Mouse (Mus musculus): ENCODE measurements around the gene Mfap4.
A peak's percentile ranks its signal among the peaks of the same experiment; 100 is the strongest.

Gene Mfap4

DNA sequence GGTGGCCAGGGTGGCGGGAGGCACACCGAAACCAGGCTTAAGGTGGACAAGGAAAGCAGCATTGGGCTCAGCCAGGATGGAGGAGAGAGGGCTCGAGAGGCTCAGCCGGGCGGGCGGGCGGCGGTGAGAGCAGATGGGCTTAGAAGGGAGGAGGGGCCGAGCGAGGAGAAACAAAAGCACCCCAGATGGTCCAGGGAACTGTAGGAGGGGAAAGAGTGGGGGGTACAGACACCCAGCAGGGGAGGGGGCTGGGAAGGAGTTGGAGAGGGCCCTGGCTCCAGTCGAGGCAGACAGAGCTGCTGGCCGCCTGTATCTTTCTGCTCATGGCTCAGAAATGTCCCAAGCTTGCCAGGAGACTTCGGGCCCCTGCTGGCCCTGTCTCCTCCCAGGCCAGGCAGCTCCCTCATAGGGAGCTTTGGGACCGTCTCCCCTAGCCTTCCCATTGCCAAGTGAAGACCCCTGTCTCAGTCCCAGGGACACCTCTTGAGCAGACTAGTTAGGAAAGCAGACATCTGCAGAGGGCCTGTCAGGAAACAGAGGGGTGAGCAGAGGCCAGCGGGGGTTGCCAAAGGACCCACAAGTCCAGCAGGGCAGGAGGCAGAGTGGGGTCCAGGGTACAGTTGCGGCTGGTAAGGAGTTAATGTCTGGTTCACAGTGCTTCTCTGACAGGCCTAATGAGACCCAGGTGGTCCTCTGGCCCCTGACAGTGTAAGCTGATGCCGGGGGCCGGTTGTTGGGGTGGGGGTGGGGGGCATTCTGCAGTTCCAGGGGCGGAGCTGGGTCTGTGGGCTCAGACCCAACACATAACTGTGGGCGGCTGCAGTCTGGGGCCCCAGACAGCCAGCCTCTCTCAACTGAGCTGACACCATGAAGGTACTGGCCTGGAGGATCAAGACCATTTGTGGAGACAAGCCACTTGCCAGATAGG, at the start of gene Mfap4:
Gene Mfap4, plus strand, starts transcription at position 819 of the 928 bp plus-strand sequence.
- DNase-seq = no peak

DNA sequence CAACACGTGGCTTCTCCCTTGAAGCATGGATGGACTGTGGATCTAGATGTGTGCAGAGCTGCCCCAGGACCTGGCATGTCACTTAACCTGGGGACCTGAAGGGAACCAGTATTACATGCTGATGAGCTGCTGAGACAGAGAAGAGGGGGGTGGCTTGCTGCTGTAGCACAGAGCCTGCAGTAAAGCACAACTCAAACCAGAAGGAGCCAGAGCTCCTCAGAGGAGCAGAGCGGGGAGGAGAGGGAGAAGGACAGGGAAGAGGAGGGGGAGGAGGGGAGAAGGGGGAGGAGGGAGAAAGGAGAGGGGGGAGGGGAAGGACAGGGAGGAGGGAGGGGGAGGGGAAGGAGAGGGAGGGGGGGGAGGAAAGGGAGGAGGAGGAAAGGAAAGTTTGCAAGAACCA, 48.9 kb upstream of the Mfap4 start:
- no peak for DNase-seq

- no peak for DNase-seq
These were observed 46.1 kb upstream of the Mfap4 start for GRCm38 (mm10) chr11:61439170-61439569.

- DNase-seq = no peak
These were observed 44.8 kb upstream of the Mfap4 start for GRCm38 (mm10) chr11:61440416-61440815.

GRCm38 (mm10) chr11:61441670-61442069, 43.6 kb upstream of the Mfap4 start:
- DNase-seq = no peak

GRCm38 (mm10) chr11:61443807-61444206, 41.4 kb upstream of the Mfap4 start:
- no peak for DNase-seq

DNA sequence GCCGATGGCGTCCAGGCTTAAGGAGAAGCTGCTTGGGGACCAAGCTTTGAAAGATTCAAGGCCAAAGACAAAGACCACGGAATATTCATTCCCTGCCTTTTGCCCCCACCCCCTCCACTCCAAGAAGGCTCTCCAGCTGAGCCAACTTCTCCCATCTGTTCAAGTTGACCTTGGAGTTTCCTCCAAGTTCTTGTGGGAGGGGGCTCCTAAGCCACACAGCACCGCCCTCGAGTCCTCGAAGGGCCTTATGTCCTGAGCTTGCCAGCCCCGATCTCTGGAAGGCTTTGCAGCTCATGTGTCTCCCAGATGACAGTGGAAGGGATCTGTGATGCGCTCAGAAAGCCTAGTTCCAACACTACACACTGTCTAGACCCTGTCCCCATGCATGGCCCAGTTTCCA, 37.9 kb upstream of the Mfap4 start:
- no peak for DNase-seq

GRCm38 (mm10) chr11:61448041-61448440, 37.2 kb upstream of the Mfap4 start:
- peak in 1 of 2 experiments; percentile 32 for DNase-seq

- DNase-seq = no peak
These were observed 36.5 kb upstream of the Mfap4 start for GRCm38 (mm10) chr11:61448599-61449225.

- peak in 1 of 2 experiments; percentile 36 for DNase-seq
These were observed 35.5 kb upstream of the Mfap4 start for GRCm38 (mm10) chr11:61449499-61450292.

- peak in 1 of 2 experiments; percentile 12 for DNase-seq
These were observed 21.2 kb upstream of the Mfap4 start for GRCm38 (mm10) chr11:61464071-61464470.

DNA sequence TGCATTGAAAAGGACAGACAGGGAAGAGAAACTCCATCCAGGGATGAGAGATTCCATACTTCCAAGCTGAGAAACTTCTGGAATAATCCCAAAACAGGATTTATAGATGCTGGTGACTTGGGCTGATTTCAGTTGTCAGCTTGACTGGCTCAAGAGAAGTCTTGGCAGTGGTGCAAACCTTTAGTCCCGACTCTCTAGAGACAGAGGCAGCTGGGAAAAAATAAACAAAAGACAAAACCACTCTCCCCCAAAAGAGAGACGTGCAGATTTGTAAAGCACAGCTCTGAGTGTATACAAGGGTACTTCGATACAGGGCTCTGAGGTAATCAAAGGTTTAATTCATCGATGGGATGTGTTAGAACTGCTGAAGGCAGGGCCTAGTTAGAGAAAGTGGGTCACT, 19.8 kb upstream of the Mfap4 start:
- DNase-seq = no peak

GRCm38 (mm10) chr11:61468534-61468933, 16.7 kb upstream of the Mfap4 start:
- DNase-seq = no peak

DNA sequence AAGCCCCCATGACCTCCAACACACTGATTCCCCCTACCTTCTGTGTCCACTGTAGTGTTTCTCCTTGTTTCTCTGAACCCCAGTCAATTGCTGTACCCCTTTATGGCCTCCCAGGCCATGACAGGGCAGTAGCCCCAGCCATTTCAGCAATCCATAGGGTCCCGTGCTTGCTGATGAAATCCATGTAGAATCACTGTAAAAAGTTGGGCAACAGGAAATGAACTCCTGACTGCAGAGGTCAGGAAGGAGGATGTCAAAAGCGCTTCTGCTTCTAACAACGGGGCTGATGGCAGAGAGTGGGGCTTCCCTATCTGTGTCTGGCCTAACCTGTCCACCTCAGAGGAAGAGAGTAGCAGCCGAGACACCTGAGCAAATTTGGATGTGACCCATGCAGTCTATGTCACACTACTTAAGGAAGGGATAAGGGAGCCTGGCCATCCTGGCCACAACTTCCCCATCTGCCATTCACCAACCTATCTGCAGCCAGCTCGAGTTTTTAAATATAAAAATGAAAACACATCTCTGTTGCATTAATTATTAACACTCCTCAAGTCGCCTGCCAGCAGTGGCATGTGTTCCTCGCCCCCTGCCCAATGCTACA, 15.8 kb upstream of the Mfap4 start:
- no peak for DNase-seq

DNA sequence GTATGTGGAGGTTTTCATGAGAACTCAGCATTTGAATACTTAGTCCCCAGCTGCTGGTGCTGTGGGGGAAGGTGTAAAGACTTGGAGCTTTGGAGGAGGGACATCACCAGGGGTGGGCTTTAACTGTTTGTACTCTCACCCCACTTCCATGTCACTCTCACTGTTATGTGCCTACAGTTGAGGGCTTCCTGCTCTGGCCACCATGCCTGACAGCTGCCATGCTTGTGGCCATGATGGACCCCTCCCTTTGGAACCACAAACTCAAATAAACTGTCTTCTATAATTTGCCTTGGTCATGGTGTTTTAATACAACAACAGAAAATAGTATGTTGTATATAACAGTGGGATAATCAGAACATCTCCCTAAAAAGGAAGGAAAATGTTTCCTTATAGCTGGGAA, 14.4 kb upstream of the Mfap4 start:
- no peak for DNase-seq

GRCm38 (mm10) chr11:61473630-61474029, 11.6 kb upstream of the Mfap4 start:
- DNase-seq = no peak

DNA sequence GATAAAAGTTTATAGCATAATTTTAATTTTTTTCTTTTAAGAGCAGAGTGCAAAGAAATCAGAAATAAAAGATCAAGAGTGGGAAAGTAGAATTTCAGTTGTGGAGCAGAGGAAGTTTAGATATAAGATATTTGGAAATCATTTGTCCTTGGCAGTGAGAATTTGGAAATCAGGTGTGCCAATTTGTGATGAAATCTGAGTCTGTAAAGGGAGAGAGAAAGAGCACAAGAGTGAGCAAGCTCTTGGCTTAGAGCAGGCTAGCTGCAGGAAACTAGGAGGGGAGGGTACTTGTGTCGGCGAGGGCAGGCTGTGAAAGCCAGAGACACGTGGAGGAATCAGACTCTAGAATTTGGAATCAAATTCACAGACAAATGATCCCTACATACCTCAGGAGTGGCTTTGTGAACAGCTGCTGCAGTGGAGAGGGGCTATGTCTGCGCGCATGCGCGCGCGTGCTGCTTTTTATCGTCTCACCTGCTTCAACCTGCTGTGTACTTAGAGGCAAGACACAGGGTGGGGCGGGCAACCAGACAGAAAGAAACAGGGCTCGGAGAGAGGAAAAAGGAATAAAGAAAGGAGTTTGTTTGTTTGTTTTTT, 8.3 kb upstream of the Mfap4 start:
- peak; percentile 58 to 72 for DNase-seq

GRCm38 (mm10) chr11:61477566-61478508, 7.4 kb upstream of the Mfap4 start:
- DNase-seq = no peak

- no peak for DNase-seq
These were observed 6.4 kb upstream of the Mfap4 start for GRCm38 (mm10) chr11:61478788-61479187.

- DNase-seq = no peak
These were observed 3.8 kb upstream of the Mfap4 start for GRCm38 (mm10) chr11:61481239-61482090.
